Mouse (Mus musculus): ENCODE data around the gene Agfg2. TPM values are rescaled to one million over a fixed set of nuclear protein-coding genes. Genes with fewer than 3 reads are reported as not detected.

The Agfg2 gene
- polyA plus RNA-seq, 1 experiment from 2014 or later: 14.1 TPM

- no peak overlapping the region for H3K4me3 ChIP-seq (ENCODE audit: low read depth, low read length)
- DNase-seq (ENCODE audit: low spot score) (no peak), ATAC-seq (ENCODE audit: insufficient number of reproducible peaks, low FRiP score, low TSS enrichment, low read depth) (no peak)
- peaks cover 6% of the 10 kb centered on the region for H3K4me1 ChIP-seq (ENCODE audit: control insufficient read depth, insufficient read depth, low read length)
- no peaks in the 10 kb centered on the region; the same call in 1 of the 2 replicates for H3K36me3 ChIP-seq (ENCODE audit: control insufficient read depth, insufficient read depth, low read length)
- no peaks in the 10 kb centered on the region for H3K9me3 ChIP-seq (ENCODE audit: control insufficient read depth, low read length)
- no peaks in the 10 kb centered on the region for H3K27me3 ChIP-seq (ENCODE audit: control insufficient read depth, insufficient read depth, low read length)
- no peak overlapping the region for H3K27ac ChIP-seq (replicated peaks; ENCODE audit: low read depth, low read length)
- no peak overlapping the region for H3K9ac ChIP-seq (ENCODE audit: low read length)
- 93% methylated on average over 8 of the region's 8 CpGs for WGBS
- H3K4me2 ChIP-seq (ENCODE audit: low read depth, severe bottlenecking): no peak overlapping the region
These were observed 9.7 kb downstream of the Agfg2 start for GRCm38 (mm10) chr5:137674786-137675185.

GRCm38 (mm10) chr5:137673015-137673414 lies 11.5 kb downstream of the Agfg2 start:
- Histone ChIP-seq H3K36me3 (ENCODE audit: control insufficient read depth, insufficient read depth, low read length) (no peaks in the 10 kb centered on the region; the same call in 1 of the 2 replicates), H3K27ac (replicated peaks; ENCODE audit: low read depth, low read length) (no peak overlapping the region), H3K4me2 (ENCODE audit: low read depth, severe bottlenecking) (no peak overlapping the region), H3K4me1 (ENCODE audit: control insufficient read depth, insufficient read depth, low read length) (peaks cover 6% of the 10 kb centered on the region), H3K4me3 (ENCODE audit: low read depth, low read length) (no peak overlapping the region), H3K9ac (ENCODE audit: low read length) (no peak overlapping the region), H3K27me3 (ENCODE audit: control insufficient read depth, insufficient read depth, low read length) (no peaks in the 10 kb centered on the region), H3K9me3 (ENCODE audit: control insufficient read depth, low read length) (no peaks in the 10 kb centered on the region)
- DNase-seq (ENCODE audit: low spot score) (no peak), ATAC-seq (ENCODE audit: insufficient number of reproducible peaks, low FRiP score, low TSS enrichment, low read depth) (no peak)
- 89% methylated on average over 6 of the region's 6 CpGs for WGBS

- peaks cover 6% of the 10 kb centered on the region for H3K4me1 ChIP-seq (ENCODE audit: control insufficient read depth, insufficient read depth, low read length)
- H3K36me3 ChIP-seq (ENCODE audit: control insufficient read depth, insufficient read depth, low read length): no peaks in the 10 kb centered on the region; the same call in 1 of the 2 replicates
- ATAC-seq (ENCODE audit: insufficient number of reproducible peaks, low FRiP score, low TSS enrichment, low read depth) (no peak), DNase-seq (ENCODE audit: low spot score) (no peak)
- WGBS: 85% methylated on average over 5 of the region's 5 CpGs
- no peak overlapping the region for H3K4me3 ChIP-seq (ENCODE audit: low read depth, low read length)
- no peaks in the 10 kb centered on the region for H3K9me3 ChIP-seq (ENCODE audit: control insufficient read depth, low read length)
- no peak overlapping the region for H3K9ac ChIP-seq (ENCODE audit: low read length)
- H3K4me2 ChIP-seq (ENCODE audit: low read depth, severe bottlenecking): no peak overlapping the region
- H3K27me3 ChIP-seq (ENCODE audit: control insufficient read depth, insufficient read depth, low read length): no peaks in the 10 kb centered on the region
- H3K27ac ChIP-seq (replicated peaks; ENCODE audit: low read depth, low read length): no peak overlapping the region
These were observed 12.2 kb downstream of the Agfg2 start for GRCm38 (mm10) chr5:137672361-137672760.

- Histone ChIP-seq H3K4me2 (ENCODE audit: low read depth, severe bottlenecking) (no peak overlapping the region), H3K36me3 (ENCODE audit: control insufficient read depth, insufficient read depth, low read length) (no peaks in the 10 kb centered on the region), H3K27me3 (ENCODE audit: control insufficient read depth, insufficient read depth, low read length) (no peaks in the 10 kb centered on the region), H3K9ac (ENCODE audit: low read length) (0 out of 2 replicates have a peak overlapping the region, but pooled peaks have one; percentile 22), H3K9me3 (ENCODE audit: control insufficient read depth, low read length) (no peaks in the 10 kb centered on the region), H3K4me3 (ENCODE audit: low read depth, low read length) (no peak overlapping the region), H3K4me1 (ENCODE audit: control insufficient read depth, insufficient read depth, low read length) (peaks cover 6% of the 10 kb centered on the region), H3K27ac (replicated peaks; ENCODE audit: low read depth, low read length) (peak overlapping the region; percentile 42; the same call in 1 of the 2 replicates)
- ATAC-seq (ENCODE audit: insufficient number of reproducible peaks, low FRiP score, low TSS enrichment, low read depth) (0 out of 2 replicates have a peak, but pooled peaks have one; percentile 13), DNase-seq (ENCODE audit: low spot score) (no peak)
- WGBS: 22% methylated on average over 9 of the region's 9 CpGs
These were observed 12.9 kb downstream of the Agfg2 start for GRCm38 (mm10) chr5:137671443-137672240.

GRCm38 (mm10) chr5:137670240-137670639 lies 14.3 kb downstream of the Agfg2 start:
- WGBS: 95% methylated on average over 1 of the region's 1 CpGs
- no peak overlapping the region for H3K27ac ChIP-seq (replicated peaks; ENCODE audit: low read depth, low read length)
- H3K4me3 ChIP-seq (ENCODE audit: low read depth, low read length): no peak overlapping the region
- H3K4me2 ChIP-seq (ENCODE audit: low read depth, severe bottlenecking): no peak overlapping the region
- no peak for ATAC-seq (ENCODE audit: insufficient number of reproducible peaks, low FRiP score, low TSS enrichment, low read depth)
- H3K9ac ChIP-seq (ENCODE audit: low read length): no peak overlapping the region
- no peaks in the 10 kb centered on the region for H3K9me3 ChIP-seq (ENCODE audit: control insufficient read depth, low read length)
- no peaks in the 10 kb centered on the region for H3K27me3 ChIP-seq (ENCODE audit: control insufficient read depth, insufficient read depth, low read length)
- H3K4me1 ChIP-seq (ENCODE audit: control insufficient read depth, insufficient read depth, low read length): peaks cover 6% of the 10 kb centered on the region
- peaks cover 2% of the 10 kb centered on the region; the same call in 1 of the 2 replicates for H3K36me3 ChIP-seq (ENCODE audit: control insufficient read depth, insufficient read depth, low read length)
- DNase-seq (ENCODE audit: low spot score): no peak

- peaks cover 2% of the 10 kb centered on the region; the same call in 1 of the 2 replicates for H3K36me3 ChIP-seq (ENCODE audit: control insufficient read depth, insufficient read depth, low read length)
- H3K9me3 ChIP-seq (ENCODE audit: control insufficient read depth, low read length): no peaks in the 10 kb centered on the region
- H3K27ac ChIP-seq (replicated peaks; ENCODE audit: low read depth, low read length): no peak overlapping the region
- 88% methylated on average over 10 of the region's 10 CpGs for WGBS
- ATAC-seq (ENCODE audit: insufficient number of reproducible peaks, low FRiP score, low TSS enrichment, low read depth): no peak
- no peak overlapping the region for H3K4me3 ChIP-seq (ENCODE audit: low read depth, low read length)
- DNase-seq (ENCODE audit: low spot score): no peak
- peaks cover 6% of the 10 kb centered on the region for H3K4me1 ChIP-seq (ENCODE audit: control insufficient read depth, insufficient read depth, low read length)
- H3K4me2 ChIP-seq (ENCODE audit: low read depth, severe bottlenecking): no peak overlapping the region
- no peaks in the 10 kb centered on the region for H3K27me3 ChIP-seq (ENCODE audit: control insufficient read depth, insufficient read depth, low read length)
- no peak overlapping the region for H3K9ac ChIP-seq (ENCODE audit: low read length)
These were observed 15.6 kb downstream of the Agfg2 start for GRCm38 (mm10) chr5:137668971-137669370.

- H3K27me3 ChIP-seq (ENCODE audit: control insufficient read depth, insufficient read depth, low read length): no peaks in the 10 kb centered on the region
- no peak for ATAC-seq (ENCODE audit: insufficient number of reproducible peaks, low FRiP score, low TSS enrichment, low read depth)
- DNase-seq (ENCODE audit: low spot score): no peak
- H3K9me3 ChIP-seq (ENCODE audit: control insufficient read depth, low read length): no peaks in the 10 kb centered on the region
- H3K27ac ChIP-seq (replicated peaks; ENCODE audit: low read depth, low read length): no peak overlapping the region
- no peak overlapping the region for H3K4me3 ChIP-seq (ENCODE audit: low read depth, low read length)
- H3K36me3 ChIP-seq (ENCODE audit: control insufficient read depth, insufficient read depth, low read length): peaks cover 14% of the 10 kb centered on the region
- 80% methylated on average over 9 of the region's 9 CpGs for WGBS
- H3K9ac ChIP-seq (ENCODE audit: low read length): no peak overlapping the region
- H3K4me2 ChIP-seq (ENCODE audit: low read depth, severe bottlenecking): no peak overlapping the region
- H3K4me1 ChIP-seq (ENCODE audit: control insufficient read depth, insufficient read depth, low read length): no peaks in the 10 kb centered on the region
These were observed 21.5 kb downstream of the Agfg2 start for GRCm38 (mm10) chr5:137663057-137663456.

GRCm38 (mm10) chr5:137660064-137660688 lies 24.4 kb downstream of the Agfg2 start:
- H3K4me2 ChIP-seq (ENCODE audit: low read depth, severe bottlenecking): no peak overlapping the region
- no peak overlapping the region for H3K9ac ChIP-seq (ENCODE audit: low read length)
- 90% methylated on average over 6 of the region's 6 CpGs for WGBS
- ATAC-seq (ENCODE audit: insufficient number of reproducible peaks, low FRiP score, low TSS enrichment, low read depth) (no peak), DNase-seq (ENCODE audit: low spot score) (no peak)
- no peaks in the 10 kb centered on the region for H3K27me3 ChIP-seq (ENCODE audit: control insufficient read depth, insufficient read depth, low read length)
- H3K4me3 ChIP-seq (ENCODE audit: low read depth, low read length): no peak overlapping the region
- no peaks in the 10 kb centered on the region for H3K9me3 ChIP-seq (ENCODE audit: control insufficient read depth, low read length)
- H3K36me3 ChIP-seq (ENCODE audit: control insufficient read depth, insufficient read depth, low read length): peaks cover 13% of the 10 kb centered on the region
- no peak overlapping the region for H3K27ac ChIP-seq (replicated peaks; ENCODE audit: low read depth, low read length)
- H3K4me1 ChIP-seq (ENCODE audit: control insufficient read depth, insufficient read depth, low read length): no peaks in the 10 kb centered on the region

Data from limb, embryonic 11.5 days (tissue).